Mouse (Mus musculus): ENCODE measurements around the gene Slc15a1. TPM values are rescaled to one million over a fixed set of nuclear protein-coding genes. Genes with fewer than 3 reads are reported as not detected.

Gene Slc15a1
- polyA plus RNA-seq, 1 experiment from 2014 or later = not detected

DNA sequence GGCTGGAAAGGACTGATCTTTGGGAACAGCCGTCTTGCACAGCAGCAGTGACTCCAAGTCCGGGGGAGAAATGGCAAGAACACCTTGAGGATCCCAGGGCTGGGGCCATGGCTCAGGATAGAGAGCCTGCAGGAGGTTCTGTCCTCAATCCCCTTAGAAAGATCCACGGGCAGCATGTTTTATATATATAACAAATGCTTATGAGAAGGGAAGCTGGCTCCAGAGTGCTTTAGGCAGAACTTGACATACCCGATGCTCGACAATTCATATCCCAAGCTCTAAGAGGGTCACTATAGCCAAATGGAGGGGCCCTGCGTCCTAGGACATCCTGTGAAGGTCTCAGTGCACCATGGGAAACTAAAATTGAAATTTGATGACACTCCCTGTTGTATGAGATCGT lies 73.8 kb downstream of the Slc15a1 start:
- H3K4me2 ChIP-seq (ENCODE audit: low read length) = no peak overlapping the region
- H3K9ac ChIP-seq (ENCODE audit: low read depth, low read length) = no peak overlapping the region
- WGBS = 83% methylated on average over 7 of the region's 7 CpGs
- no peak overlapping the region for H3K4me3 ChIP-seq (ENCODE audit: low read depth, low read length)
- no peaks in the 10 kb centered on the region for H3K4me1 ChIP-seq (ENCODE audit: control insufficient read depth, insufficient read depth, low read length)
- ATAC-seq = no peak
- H3K36me3 ChIP-seq (ENCODE audit: control insufficient read depth, insufficient read depth, low read length) = no peaks in the 10 kb centered on the region
- H3K9me3 ChIP-seq (replicated peaks; ENCODE audit: control insufficient read depth, low read length, poor library complexity, severe bottlenecking) = no peaks in the 10 kb centered on the region
- H3K27ac ChIP-seq (ENCODE audit: low read length) = no peak overlapping the region
- no peaks in the 10 kb centered on the region for H3K27me3 ChIP-seq (ENCODE audit: control insufficient read depth, insufficient read depth, low read depth, low read length)

DNA sequence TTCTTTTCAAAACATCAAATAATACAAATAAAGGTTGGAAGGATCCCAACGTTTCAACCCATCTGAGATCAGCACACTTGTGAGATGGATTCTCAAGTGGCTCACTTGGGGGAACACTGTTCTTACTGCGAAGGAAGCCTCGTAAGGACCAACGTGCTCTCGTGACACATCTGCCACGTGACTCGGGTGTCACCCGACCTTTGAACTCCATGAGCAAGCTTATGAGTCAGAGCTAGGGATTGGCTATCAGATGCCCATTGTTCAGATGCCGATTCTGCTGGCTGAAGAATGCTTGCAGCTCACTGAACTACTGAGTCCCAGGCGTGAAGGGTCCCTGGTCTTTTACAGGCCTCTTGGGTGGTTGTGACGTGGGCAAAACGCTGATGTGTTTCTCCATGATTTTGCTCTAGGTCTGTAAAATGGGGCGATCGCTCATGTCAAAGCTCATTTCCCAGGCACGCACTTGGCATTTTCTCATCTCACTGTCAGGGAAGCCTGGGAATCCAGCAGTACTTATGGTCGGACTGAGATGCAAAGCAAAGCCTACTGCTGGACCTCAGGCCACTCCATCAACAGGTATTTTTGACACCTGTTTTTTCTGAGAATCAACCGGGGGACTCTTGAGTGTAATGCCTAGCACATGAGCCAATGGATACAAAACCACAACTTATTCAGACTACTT lies 75.1 kb downstream of the Slc15a1 start:
- H3K36me3 ChIP-seq (ENCODE audit: control insufficient read depth, insufficient read depth, low read length) = no peaks in the 10 kb centered on the region
- no peaks in the 10 kb centered on the region for H3K9me3 ChIP-seq (replicated peaks; ENCODE audit: control insufficient read depth, low read length, poor library complexity, severe bottlenecking)
- H3K27me3 ChIP-seq (ENCODE audit: control insufficient read depth, insufficient read depth, low read depth, low read length) = no peaks in the 10 kb centered on the region
- H3K4me3 ChIP-seq (ENCODE audit: low read depth, low read length) = no peak overlapping the region
- no peak overlapping the region for H3K27ac ChIP-seq (ENCODE audit: low read length)
- H3K9ac ChIP-seq (ENCODE audit: low read depth, low read length) = no peak overlapping the region
- no peaks in the 10 kb centered on the region for H3K4me1 ChIP-seq (ENCODE audit: control insufficient read depth, insufficient read depth, low read length)
- WGBS = 85% methylated on average over 17 of the region's 17 CpGs
- no peak overlapping the region for H3K4me2 ChIP-seq (ENCODE audit: low read length)
- no peak for ATAC-seq

DNA sequence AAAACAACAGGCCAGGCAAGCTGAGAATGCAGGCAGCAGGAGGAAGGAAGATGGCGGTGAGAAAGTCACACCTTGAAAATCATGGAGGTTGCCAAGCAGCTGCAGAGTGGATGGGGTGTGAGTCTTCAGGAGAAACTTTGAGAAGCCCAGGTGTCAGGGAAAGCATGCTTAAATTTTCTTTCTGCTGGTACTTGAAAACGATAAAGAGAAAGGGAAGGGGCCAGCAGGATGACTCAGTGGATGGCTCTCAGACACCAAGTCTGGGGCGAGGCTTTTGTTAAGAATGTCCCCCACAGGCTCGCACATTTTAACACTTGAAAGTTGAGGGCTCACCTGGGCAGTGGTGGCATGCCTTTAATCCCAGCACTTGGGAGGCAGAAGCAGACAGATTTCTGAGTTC lies 76.9 kb downstream of the Slc15a1 start:
- no peaks in the 10 kb centered on the region for H3K27me3 ChIP-seq (ENCODE audit: control insufficient read depth, insufficient read depth, low read depth, low read length)
- H3K4me3 ChIP-seq (ENCODE audit: low read depth, low read length) = no peak overlapping the region
- 89% methylated on average over 4 of the region's 4 CpGs for WGBS
- H3K36me3 ChIP-seq (ENCODE audit: control insufficient read depth, insufficient read depth, low read length) = no peaks in the 10 kb centered on the region
- no peak overlapping the region for H3K27ac ChIP-seq (ENCODE audit: low read length)
- H3K9ac ChIP-seq (ENCODE audit: low read depth, low read length) = no peak overlapping the region
- no peaks in the 10 kb centered on the region for H3K4me1 ChIP-seq (ENCODE audit: control insufficient read depth, insufficient read depth, low read length)
- no peaks in the 10 kb centered on the region for H3K9me3 ChIP-seq (replicated peaks; ENCODE audit: control insufficient read depth, low read length, poor library complexity, severe bottlenecking)
- ATAC-seq = no peak
- no peak overlapping the region for H3K4me2 ChIP-seq (ENCODE audit: low read length)

DNA sequence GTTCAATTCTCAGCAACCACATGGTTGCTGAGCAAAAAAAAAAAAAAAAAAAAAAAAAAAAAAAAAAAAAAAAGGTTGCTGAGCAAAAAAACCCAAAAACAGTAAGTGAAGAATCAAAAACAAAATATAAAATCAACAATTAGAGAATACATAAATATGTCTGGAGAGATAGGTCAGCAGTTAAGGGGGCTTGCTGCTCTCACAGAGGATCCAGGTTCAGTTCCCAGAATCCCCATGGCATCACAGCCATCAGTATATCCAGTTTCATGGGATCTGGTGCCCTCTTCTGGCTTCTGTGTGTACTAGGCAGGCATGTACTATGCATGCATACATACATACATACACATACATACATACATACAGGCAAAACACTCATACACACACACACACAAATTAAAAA lies 78.3 kb downstream of the Slc15a1 start:
- Histone ChIP-seq H3K4me3 (ENCODE audit: low read depth, low read length) (no peak overlapping the region), H3K27me3 (ENCODE audit: control insufficient read depth, insufficient read depth, low read depth, low read length) (no peaks in the 10 kb centered on the region)

DNA sequence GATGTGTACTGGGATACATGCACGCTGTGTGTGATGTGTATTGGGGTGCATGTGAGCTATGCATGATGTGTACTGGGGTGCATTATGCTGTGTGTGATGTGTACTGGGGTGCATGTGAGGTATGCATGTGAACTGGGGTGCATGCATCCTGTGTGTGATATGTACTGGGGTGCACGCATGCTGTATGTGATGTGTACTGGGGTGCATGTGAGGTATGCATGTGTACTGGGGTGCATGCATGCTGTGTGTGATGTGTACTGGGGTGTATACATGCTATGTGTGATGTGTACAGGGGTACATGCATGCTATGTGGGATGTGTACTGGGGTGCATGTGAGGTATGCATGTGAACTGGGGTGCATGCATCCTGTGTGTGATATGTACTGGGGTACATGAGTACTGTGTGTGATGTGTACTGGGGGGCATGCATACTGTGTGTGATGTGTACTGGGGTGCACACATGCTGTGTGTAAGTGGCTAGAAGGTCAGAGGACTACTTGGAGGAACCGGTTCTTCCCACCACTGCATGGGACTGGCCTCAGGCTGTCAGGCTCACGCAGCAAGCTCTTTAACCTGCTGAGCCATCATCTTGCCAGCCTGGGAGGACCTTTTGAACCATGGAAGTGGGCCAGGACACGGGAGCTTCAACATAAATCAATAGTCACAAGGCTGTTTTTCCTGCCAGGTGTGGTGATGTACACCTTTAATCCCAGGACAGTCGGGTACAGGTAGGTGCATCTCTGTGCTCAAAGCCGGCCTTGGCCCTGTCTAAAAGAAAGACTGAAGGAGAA lies 79.9 kb downstream of the Slc15a1 start:
- Histone ChIP-seq H3K27ac (ENCODE audit: low read length) (no peak overlapping the region), H3K4me3 (ENCODE audit: low read depth, low read length) (no peak overlapping the region), H3K4me1 (ENCODE audit: control insufficient read depth, insufficient read depth, low read length) (no peaks in the 10 kb centered on the region), H3K36me3 (ENCODE audit: control insufficient read depth, insufficient read depth, low read length) (no peaks in the 10 kb centered on the region), H3K9ac (ENCODE audit: low read depth, low read length) (no peak overlapping the region), H3K4me2 (ENCODE audit: low read length) (no peak overlapping the region), H3K27me3 (ENCODE audit: control insufficient read depth, insufficient read depth, low read depth, low read length) (no peaks in the 10 kb centered on the region), H3K9me3 (replicated peaks; ENCODE audit: control insufficient read depth, low read length, poor library complexity, severe bottlenecking) (no peaks in the 10 kb centered on the region; the same call in 1 of the 2 replicates)
- no peak for ATAC-seq
- WGBS = 84% methylated on average over 7 of the region's 7 CpGs

More for the DNA sequence above, 78.3 kb downstream of the Slc15a1 start:
- no peaks in the 10 kb centered on the region for H3K36me3 ChIP-seq (ENCODE audit: control insufficient read depth, insufficient read depth, low read length)
- ATAC-seq = no peak
- H3K9ac ChIP-seq (ENCODE audit: low read depth, low read length) = no peak overlapping the region
- no peak overlapping the region for H3K27ac ChIP-seq (ENCODE audit: low read length)
- no peaks in the 10 kb centered on the region for H3K9me3 ChIP-seq (replicated peaks; ENCODE audit: control insufficient read depth, low read length, poor library complexity, severe bottlenecking)
- H3K4me2 ChIP-seq (ENCODE audit: low read length) = no peak overlapping the region
- no peaks in the 10 kb centered on the region for H3K4me1 ChIP-seq (ENCODE audit: control insufficient read depth, insufficient read depth, low read length)

DNA sequence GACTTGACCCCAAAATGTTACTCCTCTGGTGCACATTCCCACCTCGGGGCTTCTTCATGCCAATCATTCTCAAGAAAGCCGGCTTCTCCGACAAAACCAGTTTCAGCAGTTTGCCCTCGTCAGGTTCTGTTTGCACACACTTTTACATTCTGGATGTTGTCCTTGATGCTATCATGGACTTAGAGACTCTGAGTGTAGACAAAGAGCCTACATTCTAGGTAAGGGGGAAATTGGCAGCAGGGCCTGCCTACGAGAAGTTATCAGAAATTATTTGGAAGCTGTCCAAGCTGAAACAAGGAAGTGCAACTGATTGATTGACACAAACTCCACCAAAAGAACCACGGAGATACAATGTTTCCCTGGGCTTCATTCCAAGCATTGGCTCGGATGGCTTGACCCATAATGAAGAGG lies 81.7 kb downstream of the Slc15a1 start:
- no peak for ATAC-seq
- Histone ChIP-seq H3K27me3 (ENCODE audit: control insufficient read depth, insufficient read depth, low read depth, low read length) (no peaks in the 10 kb centered on the region), H3K9ac (ENCODE audit: low read depth, low read length) (no peak overlapping the region), H3K4me1 (ENCODE audit: control insufficient read depth, insufficient read depth, low read length) (no peaks in the 10 kb centered on the region), H3K36me3 (ENCODE audit: control insufficient read depth, insufficient read depth, low read length) (no peaks in the 10 kb centered on the region), H3K9me3 (replicated peaks; ENCODE audit: control insufficient read depth, low read length, poor library complexity, severe bottlenecking) (no peaks in the 10 kb centered on the region; the same call in 1 of the 2 replicates), H3K4me3 (ENCODE audit: low read depth, low read length) (no peak overlapping the region), H3K4me2 (ENCODE audit: low read length) (no peak overlapping the region), H3K27ac (ENCODE audit: low read length) (no peak overlapping the region)
- 71% methylated on average over 7 of the region's 7 CpGs for whole genome bisulfite sequencing

DNA sequence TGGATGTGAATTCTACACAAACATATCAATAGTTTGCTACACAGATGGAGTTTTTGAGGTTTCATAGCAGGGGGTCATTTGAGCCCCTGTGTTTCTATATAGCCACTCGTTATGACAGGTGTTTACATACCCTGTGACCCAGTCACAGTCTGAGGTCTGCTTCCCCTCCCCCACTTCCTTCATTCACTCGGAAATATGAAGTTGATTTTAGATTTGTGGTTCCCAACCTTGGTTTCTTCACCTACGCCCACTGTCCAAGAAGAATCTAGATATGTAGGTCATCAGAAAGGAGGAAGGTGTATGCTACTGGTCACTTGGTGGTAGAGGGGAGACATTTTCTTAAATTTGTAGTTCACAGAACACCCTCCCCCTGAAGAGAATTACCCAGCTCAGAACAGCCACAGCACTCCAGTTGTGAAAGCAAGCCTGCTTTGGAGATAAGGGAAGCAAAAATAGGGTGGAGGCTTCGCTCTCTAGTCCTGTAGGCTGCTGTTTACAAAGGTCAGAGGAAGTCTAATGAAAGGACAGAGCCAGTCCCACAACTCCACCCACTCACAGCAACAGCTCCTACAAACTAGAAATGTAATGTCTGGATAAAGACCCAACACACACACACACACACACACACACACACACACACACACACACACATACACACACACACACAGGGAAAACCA lies 82.2 kb downstream of the Slc15a1 start:
- Histone ChIP-seq H3K27me3 (ENCODE audit: control insufficient read depth, insufficient read depth, low read depth, low read length) (no peaks in the 10 kb centered on the region), H3K4me2 (ENCODE audit: low read length) (no peak overlapping the region), H3K4me3 (ENCODE audit: low read depth, low read length) (no peak overlapping the region), H3K9ac (ENCODE audit: low read depth, low read length) (no peak overlapping the region), H3K9me3 (replicated peaks; ENCODE audit: control insufficient read depth, low read length, poor library complexity, severe bottlenecking) (no peaks in the 10 kb centered on the region; the same call in 1 of the 2 replicates), H3K36me3 (ENCODE audit: control insufficient read depth, insufficient read depth, low read length) (no peaks in the 10 kb centered on the region), H3K4me1 (ENCODE audit: control insufficient read depth, insufficient read depth, low read length) (no peaks in the 10 kb centered on the region), H3K27ac (ENCODE audit: low read length) (no peak overlapping the region)
- no peak for ATAC-seq
- WGBS = 87% methylated on average over 4 of the region's 4 CpGs

DNA sequence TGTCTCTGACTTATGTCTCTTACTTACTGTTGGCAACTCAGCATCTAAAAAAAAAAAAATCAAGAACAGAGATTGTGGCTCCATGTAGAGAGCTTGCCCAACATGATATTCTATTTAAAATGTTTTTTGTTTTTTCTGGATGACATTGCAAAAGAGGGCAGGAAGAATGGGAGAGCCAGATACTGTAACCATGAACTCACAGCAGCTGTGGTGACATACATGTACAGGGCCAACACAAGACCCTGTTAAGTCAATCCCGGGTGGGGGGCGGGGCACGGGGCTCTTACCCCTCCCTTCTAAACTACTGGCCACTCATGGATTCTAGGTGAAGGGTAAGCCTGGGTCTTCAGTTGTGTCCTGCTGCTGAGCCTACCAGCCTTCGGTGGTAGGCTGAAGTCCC lies 83.1 kb downstream of the Slc15a1 start:
- Histone ChIP-seq H3K4me3 (ENCODE audit: low read depth, low read length) (no peak overlapping the region), H3K36me3 (ENCODE audit: control insufficient read depth, insufficient read depth, low read length) (no peaks in the 10 kb centered on the region), H3K27me3 (ENCODE audit: control insufficient read depth, insufficient read depth, low read depth, low read length) (no peaks in the 10 kb centered on the region), H3K9ac (ENCODE audit: low read depth, low read length) (no peak overlapping the region), H3K27ac (ENCODE audit: low read length) (no peak overlapping the region), H3K9me3 (replicated peaks; ENCODE audit: control insufficient read depth, low read length, poor library complexity, severe bottlenecking) (no peaks in the 10 kb centered on the region; the same call in 1 of the 2 replicates), H3K4me2 (ENCODE audit: low read length) (no peak overlapping the region), H3K4me1 (ENCODE audit: control insufficient read depth, insufficient read depth, low read length) (no peaks in the 10 kb centered on the region)
- 93% methylated on average over 4 of the region's 4 CpGs for WGBS
- ATAC-seq = no peak

DNA sequence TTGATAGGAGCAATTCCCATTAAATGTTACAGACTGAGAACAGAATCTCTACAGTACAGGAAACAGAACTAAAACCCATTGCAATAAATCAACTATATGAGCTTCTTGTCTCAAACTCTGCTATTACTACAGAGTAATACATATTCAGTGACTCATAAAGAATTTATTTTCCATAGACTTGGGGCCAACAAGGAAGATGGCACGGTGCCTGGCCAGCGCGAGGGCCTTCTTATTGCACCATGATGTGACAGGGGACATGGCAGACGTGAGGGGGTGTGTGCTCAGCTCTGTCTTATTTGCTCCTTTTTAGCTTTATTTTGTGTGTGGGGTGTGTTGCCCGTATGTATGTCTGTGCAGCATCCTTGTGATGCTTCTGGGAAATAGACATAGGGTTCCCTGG lies 87.5 kb downstream of the Slc15a1 start:
- no peaks in the 10 kb centered on the region; the same call in 1 of the 2 replicates for H3K9me3 ChIP-seq (replicated peaks; ENCODE audit: control insufficient read depth, low read length, poor library complexity, severe bottlenecking)
- no peak overlapping the region for H3K4me3 ChIP-seq (ENCODE audit: low read depth, low read length)
- H3K4me1 ChIP-seq (ENCODE audit: control insufficient read depth, insufficient read depth, low read length) = no peaks in the 10 kb centered on the region
- no peaks in the 10 kb centered on the region for H3K27me3 ChIP-seq (ENCODE audit: control insufficient read depth, insufficient read depth, low read depth, low read length)
- H3K9ac ChIP-seq (ENCODE audit: low read depth, low read length) = no peak overlapping the region
- no peak overlapping the region for H3K27ac ChIP-seq (ENCODE audit: low read length)
- ATAC-seq = no peak
- 88% methylated on average over 5 of the region's 5 CpGs for WGBS
- H3K4me2 ChIP-seq (ENCODE audit: low read length) = no peak overlapping the region
- H3K36me3 ChIP-seq (ENCODE audit: control insufficient read depth, insufficient read depth, low read length) = no peaks in the 10 kb centered on the region
